Mouse (Mus musculus) right cerebral cortex, postnatal 14 days (tissue): ENCODE measurements around the gene Fgfr2.
A peak's percentile ranks its signal among the peaks of the same experiment; 100 is the strongest.

ENCODE experiments used
- DNase-seq: peaks from one replicate; pipeline ENCODE4 v3.0.0; 2022

The Fgfr2 gene

GRCm38 (mm10) chr7:133039556-133040255, 83.4 kb downstream of the Fgfr2 start:
- DNase-seq, result no peak

DNA sequence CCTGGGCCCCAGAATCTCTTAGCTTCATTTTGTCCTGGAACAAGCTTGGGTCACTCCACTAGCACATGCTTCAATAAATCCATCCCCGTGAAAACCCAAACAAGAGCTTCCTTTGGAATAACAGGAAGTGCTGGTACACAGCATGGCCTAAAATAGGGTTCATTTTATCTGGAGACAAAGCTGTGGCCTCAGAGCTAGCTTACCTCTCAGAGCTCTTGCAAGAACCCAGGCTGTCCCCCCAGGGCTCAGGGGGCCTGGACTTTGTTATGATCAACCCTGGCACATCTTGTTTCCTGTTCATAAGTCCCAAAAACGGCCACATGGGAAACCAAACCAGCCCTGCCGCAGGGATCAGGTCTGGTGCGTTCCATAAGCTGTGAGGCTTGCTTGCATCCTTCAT, 85.5 kb downstream of the Fgfr2 start:
- DNase-seq, result no peak

DNA sequence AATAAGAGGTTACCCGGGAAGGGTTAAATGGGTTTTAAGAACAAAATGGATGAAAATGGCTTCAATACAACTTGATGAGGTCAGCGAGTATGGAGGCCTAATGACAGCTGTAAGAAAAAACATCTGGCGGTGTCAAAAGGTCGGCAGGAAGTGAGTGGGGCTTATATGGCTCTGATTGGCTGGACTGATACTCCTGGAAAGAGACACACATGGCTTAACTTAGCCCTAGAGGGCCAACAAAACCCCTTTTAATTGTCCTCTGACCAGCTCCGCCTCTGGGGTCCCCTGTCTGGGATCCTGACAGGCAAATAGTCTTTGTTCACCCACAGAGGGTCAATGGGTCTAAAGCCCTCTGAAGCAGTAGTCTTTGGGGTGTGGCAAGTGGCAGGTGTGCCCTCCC, 85.9 kb downstream of the Fgfr2 start:
- no peak for DNase-seq

- DNase-seq, result no peak
These were observed 87.2 kb downstream of the Fgfr2 start for GRCm38 (mm10) chr7:133035901-133036300.

- DNase-seq, result peak; percentile 61
These were observed 90.5 kb downstream of the Fgfr2 start for GRCm38 (mm10) chr7:133032589-133033203.

GRCm38 (mm10) chr7:133029496-133030047, 93.6 kb downstream of the Fgfr2 start:
- DNase-seq, result no peak

GRCm38 (mm10) chr7:133029004-133029403, 94.1 kb downstream of the Fgfr2 start:
- DNase-seq, result no peak

GRCm38 (mm10) chr7:133027930-133028329, 95.2 kb downstream of the Fgfr2 start:
- DNase-seq, result no peak

- DNase-seq, result no peak
These were observed 98.5 kb downstream of the Fgfr2 start for GRCm38 (mm10) chr7:133024694-133025093.

- no peak for DNase-seq
These were observed 103.6 kb downstream of the Fgfr2 start for GRCm38 (mm10) chr7:133019481-133020020.

GRCm38 (mm10) chr7:133018961-133019360, 104.2 kb downstream of the Fgfr2 start:
- DNase-seq, result no peak

GRCm38 (mm10) chr7:133015416-133016070, 107.6 kb downstream of the Fgfr2 start:
- DNase-seq, result no peak

GRCm38 (mm10) chr7:133014631-133015030, 108.5 kb downstream of the Fgfr2 start:
- no peak for DNase-seq

DNA sequence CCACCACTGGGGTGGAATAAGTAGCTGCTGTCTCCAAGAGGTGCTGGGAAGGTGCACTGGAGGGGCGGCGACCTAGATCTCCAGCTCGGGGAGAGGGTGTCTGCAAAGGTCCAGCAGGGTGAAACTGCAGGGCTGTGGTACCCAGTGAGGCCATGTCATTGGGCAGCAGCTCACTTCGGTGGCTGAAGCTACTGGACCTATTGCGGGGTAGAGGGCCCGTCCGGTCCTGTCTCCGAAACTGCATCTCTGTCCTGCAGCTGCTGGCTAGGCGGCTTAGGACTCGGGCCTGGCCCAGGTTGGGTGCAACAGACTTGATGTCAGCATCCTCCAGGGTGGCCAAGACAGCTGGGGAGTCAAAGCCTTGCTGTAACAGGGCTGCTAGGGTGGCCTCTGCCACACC, 109.2 kb downstream of the Fgfr2 start:
- no peak for DNase-seq

DNA sequence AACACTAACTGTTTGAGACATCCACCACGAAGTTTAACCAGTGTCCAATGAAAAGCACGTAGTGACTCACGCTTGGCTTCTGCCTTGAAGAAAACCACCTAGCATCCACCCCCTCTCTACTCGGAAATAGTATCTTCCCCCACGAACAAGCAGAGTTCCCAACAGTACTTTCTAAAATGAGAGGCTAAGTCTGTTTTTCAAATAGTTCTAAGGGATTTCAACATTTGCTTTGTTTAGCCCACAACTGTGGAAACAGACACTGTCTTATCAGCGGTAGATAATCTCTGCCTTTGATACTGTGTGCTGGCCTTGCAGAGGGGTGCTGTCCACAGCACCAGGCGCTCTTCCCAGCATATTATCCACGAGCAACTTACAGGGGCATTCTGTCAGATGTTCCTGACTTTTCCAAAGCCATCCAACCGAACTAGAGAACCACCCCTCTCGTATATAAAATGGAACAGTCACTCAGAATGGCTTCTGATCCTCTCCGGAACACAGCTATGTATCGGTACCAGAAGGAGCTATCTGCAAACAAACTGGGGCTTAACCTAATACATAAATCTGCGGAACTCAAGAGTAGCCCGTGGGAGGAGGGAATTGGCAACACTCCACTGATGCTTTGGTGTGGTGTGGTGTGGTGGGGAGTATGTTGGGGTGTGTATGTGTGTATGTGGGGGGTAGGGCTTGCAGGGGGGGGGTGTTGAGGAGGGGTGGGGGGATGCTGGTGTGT, 110.3 kb downstream of the Fgfr2 start:
- DNase-seq, result no peak

- DNase-seq, result no peak
These were observed 111.5 kb downstream of the Fgfr2 start for GRCm38 (mm10) chr7:133011611-133012010.

DNA sequence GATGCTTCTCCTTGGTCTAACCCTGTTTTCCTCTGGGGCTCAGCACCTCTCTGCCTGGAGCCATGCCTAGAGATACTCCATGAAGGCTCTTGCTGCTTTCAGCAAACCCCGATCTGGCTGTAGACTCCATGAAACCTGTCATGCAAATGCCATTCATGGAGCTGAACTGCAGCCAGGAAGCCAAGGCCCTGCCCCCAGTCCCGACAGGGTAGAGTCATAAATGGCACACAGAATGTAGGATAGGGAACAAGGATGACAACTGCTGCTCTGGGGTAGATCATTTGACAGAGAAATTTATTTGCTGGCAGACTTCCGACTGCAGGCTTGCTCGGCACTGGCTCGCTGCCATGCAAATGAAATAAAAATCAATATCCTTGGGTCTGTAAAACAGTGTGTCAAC, 112.0 kb downstream of the Fgfr2 start:
- no peak for DNase-seq

DNA sequence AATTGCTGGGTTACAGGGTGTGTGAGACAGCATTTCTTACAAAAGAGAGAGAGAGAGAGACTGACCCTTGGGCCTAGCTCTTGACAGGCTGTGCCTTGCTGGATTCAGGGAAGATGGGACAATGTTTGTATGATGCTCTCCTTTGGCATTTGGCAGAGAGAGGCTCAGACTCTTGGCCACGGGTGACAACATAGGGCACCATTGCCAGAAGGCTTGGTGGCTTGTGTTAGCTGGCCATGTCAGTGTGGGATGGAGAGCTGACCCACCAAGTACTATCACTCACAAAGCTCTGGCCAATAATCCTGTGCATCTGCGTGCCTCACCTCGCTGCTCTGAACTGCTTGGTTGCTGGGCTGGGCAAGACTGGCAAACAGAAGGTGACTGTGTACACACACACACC, 112.7 kb downstream of the Fgfr2 start:
- DNase-seq, result no peak

DNA sequence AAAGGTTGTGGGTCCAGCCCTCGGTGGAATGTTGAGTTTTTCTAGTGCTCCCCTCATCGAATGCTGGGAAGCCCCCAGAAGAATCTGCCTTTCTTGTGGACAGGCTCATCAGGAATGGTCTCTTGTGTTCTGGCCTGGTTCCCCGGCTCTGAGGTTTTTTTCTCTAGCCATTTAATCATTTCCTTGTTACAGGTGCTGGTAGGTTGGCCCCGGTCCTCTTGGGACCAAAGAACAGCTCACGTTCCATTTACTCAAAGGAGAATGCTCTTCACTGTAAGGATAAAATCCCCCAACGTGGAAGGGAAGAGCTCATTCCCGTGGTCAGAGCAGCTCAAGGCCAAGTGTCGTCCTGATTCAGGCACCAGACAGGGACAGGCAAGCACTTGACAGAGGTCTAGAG, 113.5 kb downstream of the Fgfr2 start:
- no peak for DNase-seq

- no peak for DNase-seq
These were observed 114.5 kb downstream of the Fgfr2 start for GRCm38 (mm10) chr7:133008663-133009062.

DNA sequence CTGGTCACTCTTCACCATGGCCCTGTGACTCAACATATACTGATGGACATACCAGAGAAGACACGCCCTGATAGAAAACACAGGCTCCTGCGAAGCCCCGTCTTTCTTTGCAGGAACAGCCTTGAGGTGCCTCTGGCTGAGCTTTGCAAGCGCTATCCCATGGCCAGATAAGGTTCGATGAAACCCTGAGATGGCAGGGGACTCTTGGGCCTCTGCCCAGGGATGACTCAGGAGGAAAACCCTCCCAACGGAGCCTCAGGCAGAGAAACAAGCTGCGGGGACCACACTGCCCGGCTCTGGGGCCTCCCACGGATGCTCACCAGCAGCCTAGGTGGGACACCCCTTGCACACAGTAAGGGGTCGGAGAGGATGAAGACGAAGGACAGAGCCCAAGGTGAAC, 115.8 kb downstream of the Fgfr2 start:
- no peak for DNase-seq

GRCm38 (mm10) chr7:133005772-133006171, 117.4 kb downstream of the Fgfr2 start:
- DNase-seq, result no peak

- peak; percentile 88 for DNase-seq
These were observed 119.7 kb downstream of the Fgfr2 start for GRCm38 (mm10) chr7:133003421-133003820.
